ENCODE assay signal across 11 mouse cellular contexts in the genomic region with DNA sequence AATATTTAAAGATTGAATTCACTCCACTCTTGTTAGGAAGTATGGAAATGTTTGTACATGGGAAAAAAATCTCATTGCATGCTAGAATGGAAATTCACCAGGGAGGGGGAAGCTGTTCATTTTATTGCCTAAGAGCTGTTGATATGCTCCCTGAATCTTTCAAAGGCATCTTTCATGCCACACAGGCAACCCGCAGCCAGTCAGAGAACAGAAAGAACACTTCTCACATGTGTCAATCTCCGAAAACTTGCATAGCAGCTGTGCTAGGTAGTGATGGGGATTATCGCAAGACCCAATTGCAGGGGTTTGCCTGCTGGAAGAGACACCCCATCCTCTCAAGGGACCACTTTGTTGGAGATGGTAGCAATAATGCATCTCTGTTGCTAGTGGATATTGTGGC. TPM values are rescaled to one million over a fixed set of nuclear protein-coding genes. Genes with fewer than 3 reads are reported as not detected.
DNase-seq lines count a peak whose midpoint lies in the region; ATAC-seq lines count a peak whose summit lies in the region.
"Had no signal": no experiment of that assay in that cellular context is flagged by ENCODE, and none has a peak within 500 bp of the region (broad histone marks: within the 10 kb centered on the region; RNA-seq: fewer than 3 reads in every experiment).

No protein-coding gene starts in this region.

- peaks cover 12% of the 10 kb centered on the region for H3K4me1 ChIP-seq in limb, embryonic 12.5 days (replicated peaks)
- H3K4me1 ChIP-seq in limb, embryonic 10.5 days = no peaks in the 10 kb centered on the region; the same call in 1 of the 2 replicates
- H3K4me1 ChIP-seq in forebrain, embryonic 12.5 days = peaks cover 29% of the 10 kb centered on the region
- peaks cover 9% of the 10 kb centered on the region; the same call in 1 of the 2 replicates for H3K4me1 ChIP-seq in midbrain, embryonic 16.5 days (ENCODE audit: control insufficient read depth, insufficient read depth, low read length)

- no peak overlapping the region for H3K9ac ChIP-seq in limb, embryonic 12.5 days (replicated peaks)
- H3K9ac ChIP-seq in forebrain, embryonic 12.5 days = no peak overlapping the region
- no peak overlapping the region for H3K9ac ChIP-seq in midbrain, embryonic 16.5 days (ENCODE audit: low read depth, low read length)

- H3K4me3 ChIP-seq in limb, embryonic 12.5 days (replicated peaks) = no peak overlapping the region
- H3K4me3 ChIP-seq in limb, embryonic 10.5 days = no peak overlapping the region
- H3K4me3 ChIP-seq in forebrain, embryonic 12.5 days (replicated peaks) = no peak overlapping the region
- no peak overlapping the region for H3K4me3 ChIP-seq in midbrain, embryonic 16.5 days (ENCODE audit: low read depth, low read length)

- no peaks in the 10 kb centered on the region for H3K36me3 ChIP-seq in limb, embryonic 12.5 days
- no peaks in the 10 kb centered on the region for H3K36me3 ChIP-seq in limb, embryonic 10.5 days
- H3K36me3 ChIP-seq in forebrain, embryonic 12.5 days (replicated peaks) = 0 out of 2 replicates have a peak, but pooled peaks cover 3% of the 10 kb centered on the region
- H3K36me3 ChIP-seq in midbrain, embryonic 16.5 days (ENCODE audit: control insufficient read depth, insufficient read depth, low read length) = no peaks in the 10 kb centered on the region

- H3K9me3 ChIP-seq in limb, embryonic 12.5 days = peaks cover 5% of the 10 kb centered on the region; the same call in 1 of the 2 replicates
- H3K9me3 ChIP-seq in limb, embryonic 10.5 days (replicated peaks) = no peaks in the 10 kb centered on the region
- H3K9me3 ChIP-seq in forebrain, embryonic 12.5 days = no peaks in the 10 kb centered on the region
- no peaks in the 10 kb centered on the region for H3K9me3 ChIP-seq in midbrain, embryonic 16.5 days (replicated peaks; ENCODE audit: control insufficient read depth, low read length, poor library complexity, severe bottlenecking)

- DNase-seq in frontal cortex, postnatal 36 days (ENCODE audit: low spot score in 2 of 2) = peak; percentile 41 to 53
- no peak for DNase-seq in frontal cortex, postnatal 14 days (ENCODE audit: low spot score in 2 of 2)
- no peak for DNase-seq in limb, embryonic 10.5 days (ENCODE audit: low spot score)
- no peak for DNase-seq in thymus, postnatal 4 days

- 66% methylated on average over 3 of the region's 3 CpGs for WGBS in limb, embryonic 12.5 days
- WGBS in limb, embryonic 10.5 days = 91% methylated on average over 3 of the region's 3 CpGs
- 65% methylated on average over 3 of the region's 3 CpGs for WGBS in forebrain, embryonic 12.5 days
- 30% methylated on average over 3 of the region's 3 CpGs for WGBS in midbrain, embryonic 16.5 days

- H3K27ac ChIP-seq in limb, embryonic 12.5 days = no peak overlapping the region
- no peak overlapping the region for H3K27ac ChIP-seq in limb, embryonic 10.5 days
- peak overlapping the region; percentile 81 for H3K27ac ChIP-seq in forebrain, embryonic 12.5 days
- H3K27ac ChIP-seq in midbrain, embryonic 16.5 days (ENCODE audit: low read length) = peak overlapping the region; percentile 93

- ATAC-seq in limb, embryonic 12.5 days (ENCODE audit: insufficient number of reproducible peaks, insufficient read depth, low FRiP score, low TSS enrichment, low read depth) = peak; percentile 56; the same call in 1 of the 2 replicates
- peak; percentile 17; the same call in 1 of the 2 replicates for ATAC-seq in forebrain, embryonic 12.5 days (ENCODE audit: low FRiP score)
- ATAC-seq in midbrain, embryonic 16.5 days = 0 out of 2 replicates have a peak, but pooled peaks have one; percentile 16
- no peak for ATAC-seq in megakaryocyte-erythroid progenitor cell, adult 5-6 weeks (replicated peaks; ENCODE audit: low FRiP score, low TSS enrichment, poor library complexity, severe bottlenecking)

- no peak overlapping the region for H3K4me2 ChIP-seq in limb, embryonic 12.5 days
- H3K4me2 ChIP-seq in forebrain, embryonic 12.5 days = no peak overlapping the region
- H3K4me2 ChIP-seq in midbrain, embryonic 16.5 days (ENCODE audit: low read length) = peak overlapping the region; percentile 55

- no peaks in the 10 kb centered on the region for H3K27me3 ChIP-seq in limb, embryonic 12.5 days
- H3K27me3 ChIP-seq in limb, embryonic 10.5 days (ENCODE audit: low read depth, poor library complexity, severe bottlenecking) = no peaks in the 10 kb centered on the region
- H3K27me3 ChIP-seq in forebrain, embryonic 12.5 days = no peaks in the 10 kb centered on the region
- H3K27me3 ChIP-seq in midbrain, embryonic 16.5 days (ENCODE audit: control insufficient read depth, insufficient read depth, low read depth, low read length) = no peaks in the 10 kb centered on the region
- H3K27me3 ChIP-seq: CH12.LX had no signal

RNA-seq across cellular contexts. Expression of a gene that starts 8.9 kb away (rescaled TPM):
- not detected in 2 replicates for polyA plus RNA-seq in limb, embryonic 12.5 days (2016; fragmentation: Nextera tagmentation; extraction: Ambion mirVana)
- not detected in 2 replicates for polyA plus RNA-seq in limb, embryonic 10.5 days (2016; fragmentation: Nextera tagmentation; extraction: Ambion mirVana)
- not detected in 2 replicates for polyA plus RNA-seq in forebrain, embryonic 12.5 days (2016; fragmentation: Nextera tagmentation; extraction: Ambion mirVana)
- not detected in 2 replicates for polyA plus RNA-seq in midbrain, embryonic 16.5 days (2015; fragmentation: Nextera tagmentation; extraction: Ambion mirVana)
- total RNA-seq in megakaryocyte-erythroid progenitor cell, adult 5-6 weeks (2014; fragmentation: Nextera tagmentation) = not detected in 2 replicates
- not detected in 2 replicates for total RNA-seq in megakaryocyte-erythroid progenitor cell, adult 5-6 weeks (2017)
- total RNA-seq: CH12.LX; layer of hippocampus, adult 18-20 months; neutrophil, adult 5-6 weeks had no signal

Comparison
In these comparisons a context has a peak if more than half of its experiments do, and no peak if none do; other contexts are left out.
1. DNase-seq: peak in frontal cortex, postnatal 36 days (2 of 2); none in frontal cortex, postnatal 14 days (0 of 2), limb, embryonic 10.5 days (single experiment) and thymus, postnatal 4 days (single experiment).
2. H3K27ac ChIP-seq: peak in forebrain, embryonic 12.5 days (single experiment) and midbrain, embryonic 16.5 days (single experiment); none in limb, embryonic 12.5 days (single experiment) and limb, embryonic 10.5 days (single experiment).